Mouse (Mus musculus) subcutaneous adipose tissue, adult 2 months (tissue): ENCODE measurements around the gene Klra17. TPM values are rescaled to one million over a fixed set of nuclear protein-coding genes. Genes with fewer than 3 reads are reported as not detected.

Experiments used
- polyA plus RNA-seq: library from polyadenylated mRNA; depleted of rRNA; stranded (reverse); fragments of >200 nt; gene quantifications from 2 replicates; pipeline ENCODE4 v1.2.3, GENCODE M21; 2012; ENCODE audit warnings: low replicate concordance; rRNA removed

Klra17 gene
- 0.30 TPM in 1 of 2 replicates, not detected in the other for polyA plus RNA-seq

DNA sequence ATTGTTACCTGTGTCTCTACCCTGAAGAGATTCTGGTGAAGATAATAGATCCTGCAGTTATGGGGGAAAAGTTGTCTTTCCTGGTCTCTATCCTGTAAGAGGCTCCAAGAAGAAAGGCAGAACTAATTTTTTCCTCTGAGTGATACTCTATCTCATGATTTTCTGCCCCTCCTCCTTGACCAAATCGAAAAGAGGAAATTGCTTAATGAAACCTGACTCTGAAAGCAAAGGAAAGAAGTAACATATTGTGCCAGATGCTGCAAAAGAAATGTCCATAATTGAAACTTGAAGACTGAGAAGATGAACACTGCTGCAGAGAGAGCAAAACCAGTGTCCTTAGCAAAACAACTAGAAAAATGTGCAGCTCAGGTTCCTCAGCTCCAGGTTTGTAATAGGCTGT lies at the start of gene Klra17:
TSS of gene Klra17 (minus strand) at position 124 of the 400 bp plus-strand sequence.

DNA sequence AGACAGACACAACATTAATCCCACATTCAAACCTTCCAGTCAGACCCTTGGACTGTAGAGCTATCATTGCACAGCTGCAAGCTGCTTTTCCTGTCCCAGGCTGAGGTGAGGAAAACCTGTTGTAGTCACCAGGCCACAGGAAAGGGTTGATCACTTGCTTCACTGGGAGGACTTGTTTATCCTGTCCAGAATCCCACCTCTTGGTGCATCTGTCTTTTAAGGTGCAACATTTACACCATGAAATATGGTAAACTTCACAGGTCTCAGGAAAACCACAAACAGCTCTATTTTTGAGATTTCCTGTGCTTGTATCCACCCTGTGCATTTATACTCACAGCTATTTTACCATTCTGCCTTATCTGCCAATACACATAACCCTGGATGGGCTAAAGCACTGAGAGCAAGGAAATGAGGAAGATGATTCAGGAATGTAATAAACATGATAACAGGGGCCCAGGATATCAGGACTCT lies 41.0 kb upstream of the Klra17 start, which contains the start of gene Klra5:
TSS of gene Klra5 (minus strand) at position 175 of the 471 bp plus-strand sequence.

DNA sequence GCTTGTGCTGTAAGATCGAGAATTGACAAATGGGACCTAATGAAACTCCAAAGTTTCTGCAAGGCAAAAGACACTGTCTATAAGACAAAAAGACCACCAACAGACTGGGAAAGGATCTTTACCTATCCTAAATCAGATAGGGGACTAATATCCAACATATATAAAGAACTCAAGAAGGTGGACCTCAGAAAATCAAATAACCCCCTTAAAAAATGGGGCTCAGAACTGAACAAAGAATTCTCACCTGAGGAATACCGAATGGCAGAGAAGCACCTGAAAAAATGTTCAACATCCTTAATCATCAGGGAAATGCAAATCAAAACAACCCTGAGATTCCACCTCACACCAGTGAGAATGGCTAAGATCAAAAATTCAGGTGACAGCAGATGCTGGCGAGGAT lies 14.1 kb downstream of the Klra17 start, which contains the start of gene Gm17631:
TSS of gene Gm17631 (plus strand) at position 301 of the 400 bp plus-strand sequence.

DNA sequence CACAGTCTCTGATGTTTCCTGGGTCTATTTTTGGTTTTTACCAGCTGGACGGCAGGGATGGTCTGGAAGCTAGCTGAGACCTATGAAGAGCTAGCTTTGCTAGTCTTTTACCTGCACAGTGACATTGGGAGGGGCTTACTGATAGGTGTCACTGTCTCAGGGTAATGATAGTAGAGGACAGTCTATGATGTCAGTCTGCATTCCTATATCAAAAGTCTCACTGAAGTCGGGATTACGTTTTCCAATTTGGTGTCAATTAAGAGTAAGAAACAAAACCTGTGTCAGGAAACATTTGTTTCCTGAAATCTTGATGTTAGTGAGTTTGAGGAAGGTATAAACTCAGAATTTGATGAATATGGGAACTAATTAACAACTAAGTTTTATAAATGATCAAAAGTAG lies 92.3 kb downstream of the Klra17 start, which contains the start of gene Gm156:
TSS of gene Gm156 (minus strand) at position 101 of the 400 bp plus-strand sequence.

Other genes with a start within 250 kb of the Klra17 start
- gene Klrc3, start 233.3 kb downstream of the Klra17 start, polyA plus RNA-seq: 0.26 and 2.8 TPM in 2 replicates
- 0.13 and 0.85 TPM in 2 replicates for gene Klrc2, start 216.0 kb downstream of the Klra17 start, polyA plus RNA-seq
- 0.15 and 0.69 TPM in 2 replicates for gene Klrc1, start 197.7 kb downstream of the Klra17 start, polyA plus RNA-seq
- 0.31 TPM in 1 of 2 replicates, not detected in the other for gene Klri1, start 159.5 kb downstream of the Klra17 start, polyA plus RNA-seq
- 0.11 and 0.15 TPM in 2 replicates for gene Klri2, start 136.2 kb downstream of the Klra17 start, polyA plus RNA-seq
- gene Gm156, start 92.4 kb downstream of the Klra17 start, polyA plus RNA-seq: not detected in 2 replicates
- not detected in 2 replicates for gene Gm17631, start 14.0 kb downstream of the Klra17 start, polyA plus RNA-seq
- gene Klra5, start 41.0 kb upstream of the Klra17 start, polyA plus RNA-seq: not detected in 2 replicates
- not detected in 2 replicates for gene Klra6, start 150.3 kb upstream of the Klra17 start, polyA plus RNA-seq
- gene Klra4, start 190.6 kb upstream of the Klra17 start, polyA plus RNA-seq: 0.41 TPM in 1 of 2 replicates, not detected in the other